Mouse (Mus musculus) lung, embryonic 16.5 days (tissue): ENCODE measurements around the gene Srrm1. TPM values are rescaled to one million over a fixed set of nuclear protein-coding genes. Genes with fewer than 3 reads are reported as not detected.

Experiments used
- ATAC-seq: fragments of 200-750 bp; cut with Nextera tagmentation; 2 replicates; pipeline ENCODE4 v1.8.0; 2017; ENCODE audit warnings: low read depth, mild to moderate bottlenecking, moderate library complexity
- H3K27ac ChIP-seq: fragments of 300-500 bp; sonication (generic); 2 replicates; pipeline ENCODE4 v1.5.1; 2014; ENCODE audit warnings: mild to moderate bottlenecking, control low read depth, low read length
- H3K27me3 ChIP-seq: fragments of 300-500 bp; sonication (generic); 2 replicates; pipeline ENCODE4 v1.6.1; 2014; ENCODE audit warnings: low read depth, low read length, mixed read lengths; ENCODE audit not compliant: control insufficient read depth, insufficient read depth
- H3K36me3 ChIP-seq: fragments of 300-500 bp; sonication (generic); 2 replicates; pipeline ENCODE4 v1.6.1; 2014; ENCODE audit warnings: low read length; ENCODE audit not compliant: control insufficient read depth, insufficient read depth
- H3K4me1 ChIP-seq: fragments of 300-500 bp; sonication (generic); replicated peaks from 2 replicates; pipeline ENCODE4 v1.6.1; 2014; ENCODE audit warnings: low read length, mixed read lengths; ENCODE audit not compliant: control insufficient read depth, insufficient read depth
- H3K4me2 ChIP-seq: fragments of 300-500 bp; sonication (generic); 2 replicates; pipeline ENCODE4 v1.6.1; 2014; ENCODE audit warnings: low read depth, low read length, control low read depth
- H3K4me3 ChIP-seq: fragments of 300-500 bp; sonication (generic); 2 replicates; pipeline ENCODE4 v1.5.1; 2014; ENCODE audit warnings: mild to moderate bottlenecking, low read length, control low read depth
- H3K9ac ChIP-seq: fragments of 300-500 bp; sonication (generic); 2 replicates; pipeline ENCODE4 v1.6.1; 2014; ENCODE audit warnings: low read length, control low read depth
- H3K9me3 ChIP-seq: fragments of 300-500 bp; sonication (generic); 2 replicates; pipeline ENCODE4 v1.6.1; 2016; ENCODE audit warnings: low read length; ENCODE audit not compliant: control insufficient read depth
- WGBS: fragments of 180-500 bp; shearing (Covaris S2); extraction: QIAGEN DNeasy Blood & Tissue Kit; methylation state at CpG from one replicate; pipeline ENCODE4 v1.1.7; 2014; 5-methylcytosine and 5-hydroxymethylcytosine counted together
- polyA plus RNA-seq: library from polyadenylated mRNA; unstranded; fragments of >200 nt; fragmentation: Nextera tagmentation; extraction: Ambion mirVana; gene quantifications from 2 replicates; pipeline ENCODE4 v1.2.1, GENCODE M21; 2015

Srrm1 gene
- polyA plus RNA-seq, 1 experiment from 2014 or later, result 220 TPM

GRCm38 (mm10) chr4:135391014-135391413 lies 37.9 kb upstream of the Srrm1 start:
- no peak for ATAC-seq
- Histone ChIP-seq H3K27ac (no peak overlapping the region), H3K9ac (no peak overlapping the region), H3K4me1 (peaks cover 1% of the 10 kb centered on the region), H3K4me3 (no peak overlapping the region), H3K27me3 (no peaks in the 10 kb centered on the region), H3K4me2 (no peak overlapping the region), H3K9me3 (peaks cover 3% of the 10 kb centered on the region; the same call in 1 of the 2 replicates), H3K36me3 (no peaks in the 10 kb centered on the region)
- WGBS, result 49% methylated on average over 6 of the region's 6 CpGs

- Histone ChIP-seq H3K27ac (peak overlapping the region; percentile 37; the same call in 1 of the 2 replicates), H3K9ac (0 out of 2 replicates have a peak overlapping the region, but pooled peaks have one; percentile 4), H3K36me3 (no peaks in the 10 kb centered on the region), H3K9me3 (no peaks in the 10 kb centered on the region), H3K27me3 (no peaks in the 10 kb centered on the region), H3K4me3 (peak overlapping the region; percentile 1; the same call in 1 of the 2 replicates), H3K4me2 (peak overlapping the region; percentile 34), H3K4me1 (peaks cover 12% of the 10 kb centered on the region)
- 22% methylated on average over 10 of the region's 10 CpGs for WGBS
- ATAC-seq, result peak; percentile 82
Observed at GRCm38 (mm10) chr4:135385614-135386013, 32.5 kb upstream of the Srrm1 start.

- ATAC-seq, result no peak
- 2% methylated on average over 14 of the region's 14 CpGs for WGBS
Observed at GRCm38 (mm10) chr4:135382316-135382715, 29.2 kb upstream of the Srrm1 start.

GRCm38 (mm10) chr4:135381355-135381754 lies 28.2 kb upstream of the Srrm1 start:
- H3K9ac ChIP-seq, result no peak overlapping the region
- H3K4me3 ChIP-seq, result no peak overlapping the region
- H3K36me3 ChIP-seq, result no peaks in the 10 kb centered on the region
- no peak overlapping the region for H3K27ac ChIP-seq
- H3K9me3 ChIP-seq, result no peaks in the 10 kb centered on the region
- 40% methylated on average over 8 of the region's 8 CpGs for WGBS
- no peaks in the 10 kb centered on the region for H3K27me3 ChIP-seq
- H3K4me1 ChIP-seq, result peaks cover 12% of the 10 kb centered on the region
- ATAC-seq, result no peak
- no peak overlapping the region for H3K4me2 ChIP-seq

More at GRCm38 (mm10) chr4:135382316-135382715, 29.2 kb upstream of the Srrm1 start:
- H3K27me3 ChIP-seq, result no peaks in the 10 kb centered on the region
- no peaks in the 10 kb centered on the region for H3K36me3 ChIP-seq
- peaks cover 12% of the 10 kb centered on the region for H3K4me1 ChIP-seq
- H3K9ac ChIP-seq, result no peak overlapping the region
- H3K4me3 ChIP-seq, result no peak overlapping the region
- H3K4me2 ChIP-seq, result no peak overlapping the region
- H3K9me3 ChIP-seq, result no peaks in the 10 kb centered on the region
- no peak overlapping the region for H3K27ac ChIP-seq

GRCm38 (mm10) chr4:135377241-135377640 lies 24.1 kb upstream of the Srrm1 start:
- no peak for ATAC-seq
- Histone ChIP-seq H3K27ac (no peak overlapping the region), H3K36me3 (0 out of 2 replicates have a peak, but pooled peaks cover 2% of the 10 kb centered on the region), H3K27me3 (no peaks in the 10 kb centered on the region), H3K4me1 (no peaks in the 10 kb centered on the region), H3K4me3 (no peak overlapping the region), H3K9me3 (0 out of 2 replicates have a peak, but pooled peaks cover 3% of the 10 kb centered on the region), H3K9ac (no peak overlapping the region), H3K4me2 (no peak overlapping the region)
- WGBS, result 58% methylated on average over 11 of the region's 11 CpGs

- Histone ChIP-seq H3K9ac (no peak overlapping the region), H3K9me3 (0 out of 2 replicates have a peak, but pooled peaks cover 3% of the 10 kb centered on the region), H3K4me2 (no peak overlapping the region), H3K27me3 (no peaks in the 10 kb centered on the region), H3K36me3 (0 out of 2 replicates have a peak, but pooled peaks cover 2% of the 10 kb centered on the region), H3K4me1 (no peaks in the 10 kb centered on the region), H3K4me3 (no peak overlapping the region), H3K27ac (no peak overlapping the region)
- ATAC-seq, result no peak
- 51% methylated on average over 3 of the region's 3 CpGs for WGBS
Observed at GRCm38 (mm10) chr4:135375444-135375843, 22.3 kb upstream of the Srrm1 start.

- H3K27ac ChIP-seq, result no peak overlapping the region
- 76% methylated on average over 5 of the region's 5 CpGs for WGBS
- H3K4me2 ChIP-seq, result no peak overlapping the region
- H3K36me3 ChIP-seq, result 0 out of 2 replicates have a peak, but pooled peaks cover 2% of the 10 kb centered on the region
- no peak overlapping the region for H3K9ac ChIP-seq
- H3K9me3 ChIP-seq, result 0 out of 2 replicates have a peak, but pooled peaks cover 3% of the 10 kb centered on the region
- no peak for ATAC-seq
- H3K27me3 ChIP-seq, result no peaks in the 10 kb centered on the region
- no peaks in the 10 kb centered on the region for H3K4me1 ChIP-seq
- H3K4me3 ChIP-seq, result no peak overlapping the region
Observed at GRCm38 (mm10) chr4:135373299-135373698, 20.2 kb upstream of the Srrm1 start.

GRCm38 (mm10) chr4:135370372-135370771 lies 17.3 kb upstream of the Srrm1 start:
- Histone ChIP-seq H3K9me3 (0 out of 2 replicates have a peak, but pooled peaks cover under 1% of the 10 kb centered on the region), H3K36me3 (0 out of 2 replicates have a peak, but pooled peaks cover under 1% of the 10 kb centered on the region), H3K27me3 (no peaks in the 10 kb centered on the region), H3K4me2 (no peak overlapping the region), H3K4me1 (no peaks in the 10 kb centered on the region), H3K9ac (no peak overlapping the region), H3K4me3 (no peak overlapping the region), H3K27ac (no peak overlapping the region)
- ATAC-seq, result no peak
- 74% methylated on average over 11 of the region's 11 CpGs for WGBS

- Histone ChIP-seq H3K4me3 (no peak overlapping the region), H3K27me3 (no peaks in the 10 kb centered on the region), H3K4me2 (no peak overlapping the region), H3K36me3 (no peaks in the 10 kb centered on the region), H3K9me3 (no peaks in the 10 kb centered on the region), H3K9ac (no peak overlapping the region), H3K27ac (no peak overlapping the region), H3K4me1 (no peaks in the 10 kb centered on the region)
- 36% methylated on average over 6 of the region's 6 CpGs for WGBS
- ATAC-seq, result no peak
Observed at GRCm38 (mm10) chr4:135362828-135363227, 9.7 kb upstream of the Srrm1 start.
